Mouse (Mus musculus): Measurements from ENCODE around the gene Aebp2. TPM values are rescaled to one million over a fixed set of nuclear protein-coding genes. Genes with fewer than 3 reads are reported as not detected.
A peak's percentile ranks its signal among the peaks of the same experiment; 100 is the strongest.
"Not testable (repeated sequence)": the region's sequence is repeated elsewhere in the genome, so short reads cannot be mapped to it uniquely, and the experiment has no call there.

Aebp2 gene
- total RNA-seq (2017), result 58.7 to 97.9 TPM (median 72.9 TPM) in 3 replicates

GRCm38 (mm10) chr6:140622391-140623225 lies at the start of gene Aebp2:
Aebp2 (plus strand) TSS chr6:140622663.
- ATAC-seq (replicated peaks; ENCODE audit: insufficient number of reproducible peaks, low FRiP score, low TSS enrichment, poor library complexity, severe bottlenecking), result no peak

GRCm38 (mm10) chr6:140574943-140575342 lies 47.5 kb upstream of the Aebp2 start:
- no peak for ATAC-seq (replicated peaks; ENCODE audit: insufficient number of reproducible peaks, low FRiP score, low TSS enrichment, poor library complexity, severe bottlenecking)

GRCm38 (mm10) chr6:140576133-140576532 lies 46.3 kb upstream of the Aebp2 start:
- ATAC-seq (replicated peaks; ENCODE audit: insufficient number of reproducible peaks, low FRiP score, low TSS enrichment, poor library complexity, severe bottlenecking), result no peak

DNA sequence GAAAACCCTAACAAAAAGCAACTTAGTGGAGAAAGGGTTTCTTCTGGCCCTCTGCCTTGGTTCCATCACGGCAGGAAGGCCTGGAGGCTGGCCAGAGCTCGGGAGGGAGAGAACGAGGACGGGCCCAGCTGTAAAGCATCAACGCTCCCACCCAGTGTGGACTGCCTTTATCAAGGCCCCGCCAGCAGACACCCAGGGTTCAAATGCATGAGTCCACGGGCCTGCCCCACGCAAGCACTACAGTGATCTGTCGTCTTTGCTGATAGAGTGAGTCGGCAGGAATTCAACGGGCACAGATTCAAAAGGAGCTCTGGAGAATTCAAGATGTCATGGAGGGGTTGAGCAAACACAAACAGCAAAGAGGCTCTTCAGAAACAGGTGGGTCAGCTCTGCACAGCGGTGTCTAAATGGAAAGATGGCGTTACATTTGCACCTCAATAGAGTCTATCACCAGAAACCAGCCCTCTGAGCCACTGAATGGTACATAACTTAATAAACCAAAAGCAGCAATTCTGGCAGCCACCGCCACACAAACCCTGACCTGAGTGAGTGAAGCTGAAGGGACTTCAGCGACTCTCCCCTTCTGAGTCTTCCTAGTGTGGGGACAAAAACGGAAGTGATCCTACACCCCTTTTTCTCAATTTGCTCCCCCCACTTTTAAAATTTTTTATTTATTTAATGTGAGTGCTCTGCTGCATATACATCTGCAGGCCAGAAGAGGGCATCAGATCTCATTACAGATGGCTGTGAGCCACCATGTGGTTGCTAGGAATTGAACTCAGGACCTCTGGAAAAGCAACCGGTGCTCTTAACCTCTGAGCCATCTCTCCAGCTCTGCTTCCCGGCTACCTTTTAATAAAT lies 45.3 kb upstream of the Aebp2 start:
- ATAC-seq (replicated peaks; ENCODE audit: insufficient number of reproducible peaks, low FRiP score, low TSS enrichment, poor library complexity, severe bottlenecking), result no peak

GRCm38 (mm10) chr6:140577822-140578170 lies 44.7 kb upstream of the Aebp2 start:
- ATAC-seq (replicated peaks; ENCODE audit: insufficient number of reproducible peaks, low FRiP score, low TSS enrichment, poor library complexity, severe bottlenecking), result no peak

DNA sequence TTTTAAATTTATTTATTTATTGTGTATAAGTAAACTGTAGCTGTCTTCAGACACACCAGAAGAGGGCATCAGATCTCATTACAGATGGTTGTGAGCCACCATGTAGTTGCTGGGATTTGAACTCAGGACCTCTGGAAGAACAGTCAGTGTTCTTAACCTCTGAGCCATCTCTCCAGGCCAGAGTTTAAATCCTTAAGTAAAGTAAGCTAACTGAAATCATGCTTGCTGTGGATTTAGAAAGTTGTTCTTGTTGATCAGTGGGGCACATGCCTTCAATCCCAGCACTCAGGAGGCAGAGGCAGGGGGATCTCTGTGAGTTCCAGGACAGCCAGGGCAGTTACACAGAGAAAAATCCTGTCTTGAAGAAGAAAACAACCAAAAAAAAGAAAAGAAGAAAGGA lies 43.5 kb upstream of the Aebp2 start:
- not testable (repeated sequence) for ATAC-seq (replicated peaks; ENCODE audit: insufficient number of reproducible peaks, low FRiP score, low TSS enrichment, poor library complexity, severe bottlenecking)

GRCm38 (mm10) chr6:140580170-140580569 lies 42.3 kb upstream of the Aebp2 start:
- no peak for ATAC-seq (replicated peaks; ENCODE audit: insufficient number of reproducible peaks, low FRiP score, low TSS enrichment, poor library complexity, severe bottlenecking)

GRCm38 (mm10) chr6:140586714-140587259 lies 35.7 kb upstream of the Aebp2 start:
- no peak for ATAC-seq (replicated peaks; ENCODE audit: insufficient number of reproducible peaks, low FRiP score, low TSS enrichment, poor library complexity, severe bottlenecking)

DNA sequence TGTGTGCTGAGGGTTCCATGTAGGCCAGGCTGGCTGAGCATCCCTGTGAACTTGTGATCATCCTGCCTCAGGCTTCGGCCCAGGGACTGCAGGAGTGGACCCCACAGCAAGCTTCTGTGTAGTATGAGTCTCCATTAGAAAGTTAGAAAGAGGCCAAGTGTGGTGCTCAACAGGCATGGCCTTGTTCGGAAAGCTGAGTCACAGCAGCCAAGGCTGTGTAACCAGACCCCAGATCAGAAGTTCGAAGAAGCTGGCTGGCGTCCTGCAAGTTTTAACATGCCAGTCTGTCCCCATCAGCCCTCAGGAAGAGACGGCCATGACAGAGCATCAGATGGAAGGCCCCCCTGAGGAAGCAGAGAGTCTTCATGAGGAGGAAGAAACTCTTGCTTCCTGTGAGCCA lies 31.1 kb upstream of the Aebp2 start:
- no peak for ATAC-seq (replicated peaks; ENCODE audit: insufficient number of reproducible peaks, low FRiP score, low TSS enrichment, poor library complexity, severe bottlenecking)

GRCm38 (mm10) chr6:140592713-140593112 lies 29.8 kb upstream of the Aebp2 start:
- ATAC-seq (replicated peaks; ENCODE audit: insufficient number of reproducible peaks, low FRiP score, low TSS enrichment, poor library complexity, severe bottlenecking), result no peak

DNA sequence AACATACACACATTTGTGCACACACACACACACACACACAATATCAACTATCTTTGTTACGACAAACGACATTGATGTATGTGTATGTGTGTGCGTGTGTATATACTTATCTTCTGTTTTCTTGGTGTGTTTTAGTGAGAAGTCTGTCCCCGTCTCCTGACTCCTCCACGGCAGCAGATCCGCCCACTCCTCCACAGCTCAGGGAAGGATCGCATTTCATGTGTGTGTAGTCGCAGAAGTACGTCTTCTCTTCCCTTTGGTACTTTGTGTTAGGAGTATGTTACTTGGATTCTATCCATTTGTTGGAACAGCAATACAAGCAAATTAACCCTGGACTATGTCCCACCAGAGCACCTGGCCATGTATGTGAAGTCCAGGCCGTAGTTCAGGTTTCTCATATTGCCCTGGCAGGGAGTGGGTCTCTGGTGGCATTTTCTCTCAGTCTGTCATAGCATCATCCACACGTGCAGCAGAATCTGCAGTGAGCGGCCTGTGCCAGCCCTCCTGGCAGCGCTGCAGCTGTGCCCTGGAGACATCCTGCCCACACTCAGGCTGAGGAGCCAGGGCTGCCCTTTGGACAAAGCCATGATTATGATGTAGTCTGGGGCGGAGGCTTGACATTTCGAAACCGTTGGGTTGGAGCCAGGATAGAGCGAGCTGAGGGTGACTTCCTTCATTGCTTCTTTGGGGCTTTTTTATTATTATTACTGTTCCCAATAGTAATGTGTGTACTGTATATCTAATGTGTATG lies 28.9 kb upstream of the Aebp2 start:
- ATAC-seq (replicated peaks; ENCODE audit: insufficient number of reproducible peaks, low FRiP score, low TSS enrichment, poor library complexity, severe bottlenecking), result peak; percentile 57

- not testable (repeated sequence) for ATAC-seq (replicated peaks; ENCODE audit: insufficient number of reproducible peaks, low FRiP score, low TSS enrichment, poor library complexity, severe bottlenecking)
Observed at GRCm38 (mm10) chr6:140595551-140595950, 26.9 kb upstream of the Aebp2 start.

- ATAC-seq (replicated peaks; ENCODE audit: insufficient number of reproducible peaks, low FRiP score, low TSS enrichment, poor library complexity, severe bottlenecking), result no peak
Observed at GRCm38 (mm10) chr6:140597381-140598329, 24.8 kb upstream of the Aebp2 start.

DNA sequence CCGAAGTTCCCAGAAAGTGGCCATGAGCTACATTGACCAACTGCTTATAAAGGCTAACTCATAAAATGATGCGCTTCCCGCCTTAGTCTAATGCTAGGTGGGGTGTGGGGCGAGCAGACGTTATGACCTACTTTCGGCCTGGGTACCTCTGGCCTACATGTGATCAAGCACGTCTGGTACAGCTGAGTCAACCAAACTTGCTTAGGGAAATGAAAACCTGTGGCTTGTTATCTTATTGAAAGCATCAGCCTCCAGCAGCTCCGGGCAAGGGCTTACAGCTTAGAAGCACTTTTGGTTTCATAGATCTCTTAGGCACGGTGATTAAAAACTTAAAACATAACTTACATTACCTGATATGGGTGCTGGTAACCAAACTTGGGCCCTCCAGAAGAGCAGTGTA lies 23.9 kb upstream of the Aebp2 start:
- ATAC-seq (replicated peaks; ENCODE audit: insufficient number of reproducible peaks, low FRiP score, low TSS enrichment, poor library complexity, severe bottlenecking), result no peak

DNA sequence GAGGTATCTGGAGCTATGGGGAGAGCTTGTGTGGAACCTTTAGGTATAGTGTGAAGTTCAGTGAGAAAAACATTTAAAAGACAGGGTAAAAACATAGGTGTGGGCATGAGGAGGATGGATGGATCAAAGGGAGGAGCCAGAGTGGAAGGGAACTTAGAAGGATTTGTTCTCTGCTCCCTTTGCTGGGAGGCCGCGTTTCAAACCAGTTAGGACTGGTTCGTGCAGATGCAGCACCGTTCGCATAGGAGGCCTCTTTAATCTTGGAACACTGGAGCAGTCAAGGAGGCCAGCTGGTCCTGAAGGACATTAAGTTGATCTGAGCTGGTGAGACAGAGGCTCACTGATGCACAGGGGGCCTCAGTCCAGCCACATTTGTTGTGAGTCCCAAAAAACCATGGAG lies 23.1 kb upstream of the Aebp2 start:
- ATAC-seq (replicated peaks; ENCODE audit: insufficient number of reproducible peaks, low FRiP score, low TSS enrichment, poor library complexity, severe bottlenecking), result no peak

- not testable (repeated sequence) for ATAC-seq (replicated peaks; ENCODE audit: insufficient number of reproducible peaks, low FRiP score, low TSS enrichment, poor library complexity, severe bottlenecking)
Observed at GRCm38 (mm10) chr6:140600671-140601070, 21.8 kb upstream of the Aebp2 start.

- no peak for ATAC-seq (replicated peaks; ENCODE audit: insufficient number of reproducible peaks, low FRiP score, low TSS enrichment, poor library complexity, severe bottlenecking)
Observed at GRCm38 (mm10) chr6:140601175-140601574, 21.3 kb upstream of the Aebp2 start.

Measured in monocyte, adult 5-6 weeks (primary cell).